Mouse (Mus musculus): Measurements from ENCODE around the gene Exoc3l2. TPM values are rescaled to one million over a fixed set of nuclear protein-coding genes. Genes with fewer than 3 reads are reported as not detected.
A peak's percentile ranks its signal among the peaks of the same experiment; 100 is the strongest.

Exoc3l2 gene
- polyA plus RNA-seq, 1 experiment from 2014 or later, result 0.17 TPM

DNA sequence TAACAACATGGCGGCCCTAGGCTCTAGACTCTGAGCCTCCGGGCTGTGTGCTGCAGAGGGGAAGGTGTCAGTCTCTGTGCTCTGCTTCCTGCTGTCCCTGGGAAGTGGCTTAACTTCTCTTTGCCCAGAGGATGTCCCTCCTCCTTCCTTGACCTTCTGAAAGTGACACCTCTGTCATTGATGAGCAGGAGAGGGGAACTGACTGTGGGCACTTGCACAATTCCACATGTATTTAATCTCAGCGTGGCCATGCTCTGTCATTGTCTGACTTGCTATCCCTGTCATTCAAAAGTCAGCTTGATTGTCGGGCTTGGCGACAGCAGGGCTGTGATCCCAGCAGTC, 33.1 kb downstream of the Exoc3l2 start:
- no peak for ATAC-seq (replicated peaks)
- Histone ChIP-seq H3K4me1 (peaks cover 5% of the 10 kb centered on the region; the same call in 1 of the 2 replicates), H3K36me3 (replicated peaks) (no peaks in the 10 kb centered on the region), H3K27ac (no peak overlapping the region), H3K4me3 (no peak overlapping the region), H3K9ac (no peak overlapping the region), H3K27me3 (replicated peaks) (peaks cover 20% of the 10 kb centered on the region), H3K9me3 (no peaks in the 10 kb centered on the region), H3K4me2 (no peak overlapping the region)
- 53% methylated on average over 5 of the region's 5 CpGs for WGBS

DNA sequence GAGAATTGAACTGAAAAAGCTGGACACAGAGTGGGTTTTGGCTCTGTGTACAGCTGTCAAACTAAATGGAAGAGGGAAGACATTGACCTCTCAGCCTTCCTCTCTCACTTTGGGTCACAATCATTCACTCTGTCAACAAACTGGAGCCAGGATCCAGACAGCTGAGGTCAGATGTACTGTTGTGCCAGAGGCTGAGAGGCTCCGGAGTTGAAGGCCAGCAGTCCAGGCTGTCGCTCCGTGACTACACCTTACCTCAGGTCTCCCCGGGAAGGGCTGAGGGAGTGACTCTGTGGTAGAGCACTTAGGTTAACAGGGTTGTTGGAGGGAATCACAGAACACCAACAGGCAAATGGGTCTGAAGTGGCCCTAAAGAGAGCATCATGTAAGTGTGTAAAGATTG, 35.2 kb downstream of the Exoc3l2 start:
- Histone ChIP-seq H3K9ac (no peak overlapping the region), H3K27me3 (replicated peaks) (0 out of 2 replicates have a peak, but pooled peaks cover 6% of the 10 kb centered on the region), H3K27ac (no peak overlapping the region), H3K4me3 (no peak overlapping the region), H3K4me1 (no peaks in the 10 kb centered on the region), H3K9me3 (no peaks in the 10 kb centered on the region), H3K4me2 (no peak overlapping the region), H3K36me3 (replicated peaks) (no peaks in the 10 kb centered on the region)
- ATAC-seq (replicated peaks), result no peak
- 90% methylated on average over 4 of the region's 4 CpGs for WGBS

DNA sequence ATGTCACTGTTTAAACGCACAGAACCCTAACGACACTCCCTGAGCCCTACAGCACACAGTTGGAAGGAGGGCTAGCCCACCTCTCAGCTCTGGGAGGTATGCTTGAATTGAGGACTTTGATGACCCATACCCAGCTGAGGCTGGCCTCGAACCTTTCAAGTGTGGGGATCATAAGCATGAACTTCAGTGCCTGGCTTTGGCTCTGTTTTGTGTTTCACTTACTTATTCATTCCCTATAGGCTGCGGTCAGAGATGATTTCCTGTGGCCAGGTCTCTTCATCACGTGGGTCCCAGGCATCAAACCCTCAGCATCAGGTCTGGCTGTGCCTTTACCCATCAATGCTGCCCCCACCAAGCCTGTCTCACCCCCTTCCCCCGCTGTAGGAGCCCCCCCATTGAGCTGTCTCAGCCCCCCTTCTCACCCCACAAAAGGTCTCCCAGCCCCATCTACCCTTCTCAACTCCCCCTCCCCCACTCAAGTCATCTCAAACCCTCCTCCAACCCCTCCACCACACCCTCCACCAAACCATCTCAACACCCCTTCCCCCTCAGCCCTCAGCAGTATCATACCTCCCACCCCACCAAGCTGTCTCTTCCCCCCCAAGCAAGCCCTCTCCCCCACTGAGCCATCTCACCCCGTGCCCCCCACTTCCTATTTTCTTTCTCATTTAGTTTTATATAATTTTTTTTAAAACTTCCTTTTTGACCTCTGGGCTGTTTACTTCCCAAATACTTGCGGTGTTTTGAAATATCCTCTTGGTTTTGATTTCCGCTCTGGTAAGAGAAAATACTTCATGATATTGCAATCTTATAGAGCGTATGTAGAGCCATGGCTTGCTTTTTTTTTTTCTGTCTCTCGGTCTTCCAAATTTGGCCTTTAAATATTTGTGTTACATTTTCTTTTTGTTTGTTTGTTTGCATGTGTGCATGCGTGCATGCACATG, 37.6 kb downstream of the Exoc3l2 start:
- Histone ChIP-seq H3K9ac (no peak overlapping the region), H3K4me2 (no peak overlapping the region), H3K4me1 (no peaks in the 10 kb centered on the region), H3K4me3 (no peak overlapping the region), H3K27me3 (replicated peaks) (no peaks in the 10 kb centered on the region), H3K27ac (no peak overlapping the region), H3K36me3 (replicated peaks) (no peaks in the 10 kb centered on the region), H3K9me3 (no peaks in the 10 kb centered on the region)
- ATAC-seq (replicated peaks), result no peak
- WGBS, result 78% methylated on average over 12 of the region's 12 CpGs

DNA sequence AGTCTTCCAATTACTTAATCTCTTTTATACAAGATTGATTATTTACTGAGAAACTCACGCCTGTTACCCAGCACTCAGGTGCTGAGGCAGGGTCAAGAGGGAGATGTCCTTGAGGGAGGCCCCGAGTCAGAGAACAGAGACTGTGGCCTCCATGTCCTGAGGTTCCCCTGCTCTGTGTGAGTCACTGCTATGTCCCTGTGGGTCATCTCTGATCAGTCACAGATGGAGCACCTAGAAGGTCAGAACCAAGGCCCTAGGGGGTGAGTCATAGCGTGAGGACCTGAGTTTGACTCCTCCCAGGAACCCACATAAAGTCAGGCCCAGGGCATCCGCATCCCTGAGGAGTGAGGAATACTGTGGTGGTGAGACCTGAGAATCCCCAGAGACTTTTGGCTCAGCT, 38.5 kb downstream of the Exoc3l2 start:
- no peak overlapping the region for H3K4me3 ChIP-seq
- no peak for ATAC-seq (replicated peaks)
- H3K27me3 ChIP-seq (replicated peaks), result no peaks in the 10 kb centered on the region
- peaks cover 7% of the 10 kb centered on the region; the same call in 1 of the 2 replicates for H3K4me1 ChIP-seq
- H3K9me3 ChIP-seq, result no peaks in the 10 kb centered on the region
- 79% methylated on average over 4 of the region's 4 CpGs for WGBS
- H3K27ac ChIP-seq, result no peak overlapping the region
- no peaks in the 10 kb centered on the region for H3K36me3 ChIP-seq (replicated peaks)
- no peak overlapping the region for H3K4me2 ChIP-seq
- H3K9ac ChIP-seq, result no peak overlapping the region

DNA sequence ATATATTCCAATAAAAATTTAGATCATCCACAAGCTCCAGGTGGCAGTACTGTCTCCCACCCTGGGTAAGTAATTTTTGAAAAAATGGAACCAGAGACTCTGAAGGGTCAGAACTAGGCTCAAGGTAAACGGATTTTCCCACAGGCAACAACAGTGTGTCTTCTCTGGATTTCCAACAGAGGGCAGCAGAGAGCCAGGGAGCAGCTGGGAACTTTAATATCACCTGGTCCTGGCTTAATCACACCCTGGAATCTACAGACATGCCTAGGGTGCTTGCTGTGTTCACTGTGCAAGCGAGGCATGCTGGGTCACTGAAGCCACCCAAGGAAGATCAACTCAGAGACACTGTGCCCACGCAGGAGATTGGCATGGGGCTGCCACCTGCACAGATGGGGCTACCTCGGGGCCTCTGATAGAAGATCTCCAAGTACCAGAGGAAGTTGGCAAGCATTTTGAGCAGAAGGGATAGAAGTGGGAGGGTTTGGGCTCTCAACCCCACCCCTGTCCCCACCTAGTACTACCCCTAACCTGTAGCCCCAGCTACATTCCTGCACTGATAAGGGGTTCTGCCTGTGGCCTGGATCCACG, 40.4 kb downstream of the Exoc3l2 start:
- Histone ChIP-seq H3K9me3 (no peaks in the 10 kb centered on the region), H3K27me3 (replicated peaks) (no peaks in the 10 kb centered on the region), H3K4me3 (no peak overlapping the region), H3K27ac (no peak overlapping the region), H3K4me1 (peaks cover 16% of the 10 kb centered on the region), H3K36me3 (replicated peaks) (no peaks in the 10 kb centered on the region), H3K4me2 (no peak overlapping the region), H3K9ac (no peak overlapping the region)
- WGBS, result 41% methylated on average over 5 of the region's 5 CpGs
- ATAC-seq (replicated peaks), result no peak

DNA sequence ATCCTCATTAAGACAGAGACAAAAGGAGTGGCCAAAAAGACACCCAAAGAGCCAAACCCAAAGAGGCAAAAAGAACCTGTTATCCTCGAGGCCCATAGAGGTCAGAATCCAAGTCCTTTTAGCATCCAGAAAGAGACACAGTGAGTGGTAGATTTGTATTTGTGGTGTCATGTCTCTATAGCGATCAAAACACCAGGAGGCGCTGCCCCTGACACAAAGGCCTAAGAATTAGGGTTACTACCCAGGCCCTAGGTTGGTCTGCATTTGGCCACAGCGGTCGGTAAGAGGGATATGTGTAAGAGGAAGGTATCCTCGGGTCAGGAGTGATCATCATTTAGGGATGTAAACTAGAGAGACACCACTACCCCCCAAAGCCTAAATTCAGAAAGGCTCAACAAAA, 43.2 kb downstream of the Exoc3l2 start:
- Histone ChIP-seq H3K27me3 (replicated peaks) (no peaks in the 10 kb centered on the region), H3K36me3 (replicated peaks) (no peaks in the 10 kb centered on the region), H3K27ac (no peak overlapping the region), H3K4me3 (peak overlapping the region; percentile 77), H3K9ac (no peak overlapping the region), H3K4me2 (peak overlapping the region; percentile 74), H3K4me1 (peaks cover 25% of the 10 kb centered on the region), H3K9me3 (no peaks in the 10 kb centered on the region)
- no peak for ATAC-seq (replicated peaks)
- WGBS, result 19% methylated on average over 6 of the region's 6 CpGs

DNA sequence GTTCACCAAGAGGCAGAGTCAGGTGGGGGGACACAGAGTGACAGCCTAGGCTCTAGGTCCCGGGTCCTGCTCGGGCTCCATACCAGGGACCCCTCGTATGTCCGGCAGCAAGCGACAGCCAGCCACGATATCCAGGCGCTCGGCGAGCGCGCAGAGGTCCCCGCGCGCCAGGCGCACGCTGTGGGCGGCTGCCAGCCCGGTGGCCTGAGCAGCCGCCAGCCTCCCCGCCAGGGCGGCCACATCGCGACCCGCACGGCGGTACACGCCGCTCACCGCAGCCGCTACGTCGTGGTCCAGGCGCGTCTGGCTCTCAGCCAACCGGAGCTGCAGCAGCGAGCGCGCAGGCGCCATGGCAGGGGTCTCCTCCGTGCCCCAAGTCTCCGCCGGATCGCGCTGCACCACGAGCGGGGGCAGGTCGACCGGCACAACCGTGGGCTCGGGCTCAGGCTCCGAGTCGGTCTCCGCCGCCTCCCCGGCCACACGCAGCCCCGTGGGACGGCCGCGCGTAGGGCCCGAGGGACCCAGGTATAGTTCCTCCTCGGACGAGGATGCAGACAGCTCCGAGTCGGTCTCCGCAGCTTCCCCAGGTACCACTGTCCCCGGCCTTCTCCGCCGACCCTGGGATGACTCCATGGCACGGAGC, 44.0 kb downstream of the Exoc3l2 start:
- H3K27ac ChIP-seq, result peak overlapping the region; percentile 80
- H3K36me3 ChIP-seq (replicated peaks), result no peaks in the 10 kb centered on the region
- peak overlapping the region; percentile 51 for H3K9ac ChIP-seq
- H3K27me3 ChIP-seq (replicated peaks), result no peaks in the 10 kb centered on the region
- ATAC-seq (replicated peaks), result peak; percentile 31
- WGBS, result under 1% methylated on average over 71 of the region's 71 CpGs
- H3K4me2 ChIP-seq, result peak overlapping the region; percentile 74
- H3K9me3 ChIP-seq, result no peaks in the 10 kb centered on the region
- H3K4me3 ChIP-seq, result peak overlapping the region; percentile 77
- H3K4me1 ChIP-seq, result peaks cover 25% of the 10 kb centered on the region

DNA sequence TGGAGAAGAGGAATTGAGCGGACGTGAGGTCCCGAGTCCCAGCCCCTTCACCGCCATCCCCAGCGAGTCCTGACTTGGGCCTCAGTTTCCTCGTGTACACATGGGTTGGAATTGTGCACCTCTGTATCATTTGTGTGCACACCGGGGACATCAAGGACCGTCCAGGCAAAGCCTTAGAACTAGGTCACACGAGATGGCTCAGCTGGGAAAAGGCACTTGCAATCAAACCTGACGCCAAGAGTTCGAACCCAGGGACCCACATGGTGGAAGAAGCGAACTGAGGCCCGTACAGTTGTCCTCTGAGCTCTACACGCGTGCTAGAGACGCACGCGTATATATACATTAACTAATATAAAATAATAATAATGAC, 44.5 kb downstream of the Exoc3l2 start:
- peak overlapping the region; percentile 74 for H3K4me2 ChIP-seq
- peak overlapping the region; percentile 77 for H3K4me3 ChIP-seq
- no peaks in the 10 kb centered on the region for H3K9me3 ChIP-seq
- peak overlapping the region; percentile 80 for H3K27ac ChIP-seq
- H3K36me3 ChIP-seq (replicated peaks), result no peaks in the 10 kb centered on the region
- H3K27me3 ChIP-seq (replicated peaks), result no peaks in the 10 kb centered on the region
- peaks cover 25% of the 10 kb centered on the region for H3K4me1 ChIP-seq
- peak overlapping the region; percentile 51 for H3K9ac ChIP-seq
- 4% methylated on average over 18 of the region's 18 CpGs for WGBS
- no peak for ATAC-seq (replicated peaks)

DNA sequence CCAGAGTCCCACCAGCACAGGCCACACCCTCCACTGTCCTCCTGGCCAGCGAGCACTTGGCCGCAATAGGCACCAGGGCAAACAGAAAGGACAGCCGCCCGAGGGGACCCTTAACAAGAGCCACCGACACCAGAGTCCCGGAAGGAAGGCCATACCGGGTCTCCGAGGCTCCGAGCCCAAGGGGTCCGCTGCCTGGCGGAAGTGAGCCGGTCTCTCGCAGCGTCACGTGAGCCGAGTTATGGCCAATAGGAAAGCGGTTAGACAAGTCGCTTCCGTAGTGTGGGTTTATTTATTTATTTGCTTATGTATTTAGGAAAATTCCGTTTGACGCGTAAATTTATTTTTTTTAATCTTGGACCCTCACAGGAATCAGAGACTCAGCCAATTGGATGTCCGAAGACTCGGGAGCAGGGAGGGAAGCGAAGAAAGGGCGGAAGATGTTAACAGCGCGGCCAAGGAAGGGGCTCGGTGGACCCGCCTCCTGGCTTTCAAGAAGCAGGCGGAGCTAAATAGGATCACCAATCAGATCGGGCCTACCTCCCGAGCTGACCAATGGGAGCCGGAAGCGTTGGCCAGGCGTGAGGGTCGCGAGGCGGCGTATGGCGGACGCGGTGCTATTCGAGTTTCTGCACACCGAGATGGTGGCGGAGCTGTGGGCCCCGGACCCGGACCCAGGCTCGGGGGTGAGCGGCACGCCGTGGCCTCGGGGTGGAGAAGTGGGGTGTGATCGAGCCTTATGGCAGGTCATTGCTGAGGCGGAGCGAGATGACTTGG, 45.2 kb downstream of the Exoc3l2 start, which contains the start of the genes Bloc1s3 and Trappc6a:
Gene Bloc1s3, minus strand, starts transcription at position 218 of the 774 bp plus-strand sequence.
Gene Trappc6a, plus strand, starts transcription at position 246 of the 774 bp plus-strand sequence.
- Histone ChIP-seq H3K27me3 (replicated peaks) (no peaks in the 10 kb centered on the region), H3K9ac (peak within 1 kb of the TSS; percentile 69), H3K4me1 (peaks cover 25% of the 10 kb centered on the region), H3K4me2 (peak within 1 kb of the TSS; percentile 74), H3K36me3 (replicated peaks) (no peaks in the 10 kb centered on the region), H3K27ac (peak within 1 kb of the TSS; percentile 80), H3K4me3 (peak within 1 kb of the TSS; percentile 77), H3K9me3 (no peaks in the 10 kb centered on the region)
- under 1% methylated on average over 56 of the region's 56 CpGs for WGBS
- peak; percentile 95 for ATAC-seq (replicated peaks)

DNA sequence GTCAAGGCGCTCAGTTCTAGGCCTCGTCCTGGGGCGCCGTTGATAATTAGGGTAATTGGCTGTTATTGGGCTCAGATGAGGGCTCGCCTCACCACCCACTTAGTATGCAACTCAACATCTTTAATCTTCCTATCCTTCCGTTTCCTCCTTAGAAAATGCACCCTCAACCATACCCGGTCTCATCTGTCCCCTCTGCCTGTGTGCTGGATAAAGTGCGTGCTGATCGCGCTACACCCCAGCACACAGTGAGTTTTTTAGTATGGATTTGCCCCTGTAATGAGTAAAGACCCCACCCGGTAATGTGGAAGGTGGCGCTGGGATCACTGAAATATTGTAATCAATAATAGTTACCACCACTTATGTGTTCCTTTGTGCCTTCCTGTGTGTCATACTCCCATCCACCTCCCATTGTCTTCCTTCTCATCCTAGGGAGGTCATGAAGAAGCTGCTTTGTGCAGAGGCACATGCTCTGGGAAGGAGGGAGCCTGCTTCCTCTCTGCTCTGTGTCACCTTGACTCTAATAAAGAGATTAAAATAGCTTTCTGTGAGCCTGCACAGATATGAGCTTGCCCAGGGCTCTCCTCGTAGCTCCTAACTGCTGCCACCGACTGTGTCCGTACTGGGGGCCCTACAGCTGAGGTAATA, 45.9 kb downstream of the Exoc3l2 start:
- H3K36me3 ChIP-seq (replicated peaks), result no peaks in the 10 kb centered on the region
- peak overlapping the region; percentile 77 for H3K4me3 ChIP-seq
- peak overlapping the region; percentile 80 for H3K27ac ChIP-seq
- peak overlapping the region; percentile 74 for H3K4me2 ChIP-seq
- peak overlapping the region; percentile 69 for H3K9ac ChIP-seq
- no peaks in the 10 kb centered on the region for H3K27me3 ChIP-seq (replicated peaks)
- ATAC-seq (replicated peaks), result peak; percentile 48
- H3K4me1 ChIP-seq, result peaks cover 25% of the 10 kb centered on the region
- H3K9me3 ChIP-seq, result no peaks in the 10 kb centered on the region
- WGBS, result 6% methylated on average over 15 of the region's 15 CpGs

DNA sequence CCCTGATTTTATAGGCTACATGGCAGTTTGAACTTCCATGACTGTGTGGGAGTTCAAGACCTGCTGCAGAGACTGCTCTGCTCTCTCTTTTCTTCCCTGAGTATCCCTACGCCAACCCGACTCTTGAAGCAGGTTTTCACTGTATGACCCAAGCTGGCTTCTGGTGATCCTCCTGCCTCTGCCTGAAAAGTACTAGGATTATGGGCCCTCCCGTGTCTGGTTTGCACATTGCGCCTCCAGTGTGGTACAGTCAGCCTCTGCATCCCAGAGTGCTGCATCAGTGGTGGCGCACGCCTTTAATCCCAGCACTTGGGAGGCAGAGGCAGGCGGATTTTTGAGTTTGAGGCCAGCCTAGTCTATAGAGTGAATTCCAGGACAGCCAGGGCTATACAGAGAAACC, 46.7 kb downstream of the Exoc3l2 start:
- 94% methylated on average over 7 of the region's 7 CpGs for WGBS
- H3K4me2 ChIP-seq, result peak overlapping the region; percentile 74
- H3K4me1 ChIP-seq, result peaks cover 25% of the 10 kb centered on the region
- ATAC-seq (replicated peaks), result no peak
- H3K27me3 ChIP-seq (replicated peaks), result no peaks in the 10 kb centered on the region
- no peaks in the 10 kb centered on the region for H3K36me3 ChIP-seq (replicated peaks)
- no peak overlapping the region for H3K9ac ChIP-seq
- no peak overlapping the region for H3K27ac ChIP-seq
- no peaks in the 10 kb centered on the region for H3K9me3 ChIP-seq
- H3K4me3 ChIP-seq, result peak overlapping the region; percentile 77; the same call in 1 of the 2 replicates

Measured in midbrain, embryonic 15.5 days (tissue).